Mouse (Mus musculus) activated CD4-positive, CD25-positive, alpha-beta regulatory T cell, adult 9 weeks (primary cell): Measurements from ENCODE around the gene Ccnd2. TPM values are rescaled to one million over a fixed set of nuclear protein-coding genes. Genes with fewer than 3 reads are reported as not detected.

Experiments
- polyA plus RNA-seq: library from polyadenylated mRNA; unstranded; fragments of 100-300 nt; shearing (Covaris generic); gene quantifications from one replicate; pipeline ENCODE4 v1.2.1, GENCODE M21; 2017

Gene Ccnd2
- polyA plus RNA-seq = 1,536 TPM

DNA sequence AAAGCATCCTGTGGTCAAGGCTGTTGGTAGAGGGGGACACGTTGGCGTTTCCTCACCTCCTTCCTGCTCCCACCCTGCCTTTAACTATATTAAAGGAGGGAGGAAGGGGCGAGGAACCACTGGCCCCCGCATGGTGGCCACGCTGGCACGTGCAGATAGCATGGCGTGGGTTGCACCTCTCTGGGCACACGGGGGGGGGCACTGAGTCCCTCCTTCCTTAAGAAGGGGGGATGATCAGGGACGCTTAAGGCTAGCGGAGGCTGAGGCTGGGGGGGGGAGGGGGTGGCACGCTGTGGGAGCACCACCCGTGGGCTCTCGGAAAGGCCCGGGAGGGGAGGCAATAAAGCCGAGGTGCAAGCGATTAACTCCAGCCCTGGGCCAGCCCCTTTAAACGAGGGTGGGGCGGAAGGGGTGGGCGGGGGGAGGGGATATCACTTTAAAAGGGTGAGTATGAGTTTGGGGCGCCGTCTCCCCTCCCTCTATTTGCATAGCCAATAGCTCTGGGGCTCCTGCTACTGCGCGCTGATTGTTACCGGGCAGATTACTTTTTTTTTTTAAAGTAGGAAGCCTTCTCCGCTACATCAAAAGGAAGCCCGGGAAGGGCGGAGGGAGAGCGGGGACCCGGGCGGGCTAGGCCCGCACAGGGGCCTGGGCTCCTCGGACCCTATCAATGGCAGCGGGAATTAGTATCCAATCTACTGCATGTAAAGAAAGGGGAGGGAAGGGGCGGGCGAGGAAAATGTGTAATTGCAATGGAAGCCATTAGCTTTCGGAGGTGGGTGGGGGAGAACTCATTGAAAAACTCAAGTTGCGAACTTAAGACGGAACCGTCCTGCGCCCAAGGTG lies at the start of gene Ccnd2:
TSS of gene Ccnd2 (minus strand) at position 88 of the 846 bp plus-strand sequence.

DNA sequence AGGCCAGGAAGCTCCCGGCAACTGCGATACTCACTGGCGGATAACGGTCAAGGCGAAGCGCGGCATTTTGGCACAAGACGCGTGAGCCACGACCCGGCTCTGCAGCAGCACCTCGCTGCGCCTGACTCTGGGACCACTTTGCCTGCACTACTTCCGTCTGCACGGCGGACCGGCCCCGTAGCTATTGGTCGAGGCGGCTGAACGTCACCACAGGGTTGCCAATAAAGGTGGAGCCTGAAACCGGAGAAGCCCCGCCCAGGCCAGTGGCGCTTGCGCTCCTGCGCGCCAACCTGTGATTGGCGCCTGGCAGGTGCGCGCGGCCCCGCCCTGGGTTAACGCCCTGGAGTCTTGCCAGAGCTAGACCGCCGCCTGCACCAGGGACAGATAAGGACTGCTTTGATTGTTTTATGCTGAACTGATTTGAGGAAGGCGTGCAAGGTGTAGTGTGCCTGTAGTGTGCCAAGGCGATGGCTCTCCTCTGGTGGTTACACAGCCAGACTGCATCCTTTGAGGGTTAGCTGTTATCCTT lies 42.5 kb downstream of the Ccnd2 start, which contains the start of gene Tigar:
TSS of gene Tigar (minus strand) at position 156 of the 529 bp plus-strand sequence.

Other genes starting within 250 kb of the Ccnd2 start
- gene Dyrk4, start 230.4 kb downstream of the Ccnd2 start, polyA plus RNA-seq = 0.24 TPM
- gene Rad51ap1, start 212.6 kb downstream of the Ccnd2 start, polyA plus RNA-seq = 6.1 TPM
- gene D6Wsu163e, start 212.2 kb downstream of the Ccnd2 start, polyA plus RNA-seq = 12.9 TPM
- not detected for gene Fgf6, start 136.6 kb downstream of the Ccnd2 start, polyA plus RNA-seq
- gene Fgf23, start 79.3 kb downstream of the Ccnd2 start, polyA plus RNA-seq = not detected
- gene Tigar, start 42.6 kb downstream of the Ccnd2 start, polyA plus RNA-seq = 8.6 TPM